Comparison of ENCODE assay signal across 13 mouse cellular contexts in the genomic region with DNA sequence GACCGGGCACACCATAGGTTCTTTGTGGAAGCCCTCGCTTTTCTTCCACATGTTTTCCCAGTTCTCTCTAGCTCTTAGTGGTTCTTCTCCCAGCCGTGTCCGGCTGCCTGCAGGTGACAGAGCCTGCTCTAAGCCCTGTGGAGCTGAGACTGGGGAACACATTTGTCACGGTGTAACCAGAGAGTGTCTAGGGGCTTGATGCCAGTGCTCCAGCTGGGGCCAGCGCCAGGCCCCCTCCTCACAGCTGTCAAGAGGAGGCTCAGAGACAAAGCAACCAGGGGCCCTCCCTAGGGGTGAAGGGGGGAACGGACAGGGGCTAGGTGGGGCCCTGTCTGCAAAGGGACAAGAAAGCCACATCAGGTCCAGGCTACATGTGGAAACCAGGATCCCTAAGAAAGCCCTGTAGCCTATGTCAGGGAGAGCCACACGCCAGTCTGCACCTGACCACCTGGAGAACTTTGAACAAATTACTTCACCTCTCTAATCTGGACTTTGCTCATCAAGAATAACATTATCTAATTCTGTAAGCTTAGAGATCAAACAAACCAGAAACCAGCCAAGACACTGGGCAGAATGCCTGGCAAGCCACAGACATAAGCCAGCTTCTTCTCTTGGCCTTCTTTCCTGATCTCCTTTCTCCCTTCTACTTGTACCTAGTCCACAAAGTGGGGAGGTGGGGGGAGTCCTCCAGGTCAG.
DNase-seq lines count a peak whose midpoint lies in the region; ATAC-seq and TF ChIP-seq lines count a peak whose summit lies in the region.
"Had no signal": no experiment of that assay in that cellular context is flagged by ENCODE, and none has a peak within 500 bp of the region (broad histone marks: within the 10 kb centered on the region; RNA-seq: fewer than 3 reads in every experiment).

No protein-coding gene starts in this region.

- TF ChIP-seq CTCF in intestine, postnatal 0 days (IDR thresholded peaks at IDR 0.05; ENCODE audit: low read depth), result no peak

- peaks cover 26% of the 10 kb centered on the region for H3K4me1 ChIP-seq in midbrain, embryonic 10.5 days
- H3K4me1 ChIP-seq in midbrain, embryonic 15.5 days, result peaks cover 3% of the 10 kb centered on the region; the same call in 1 of the 2 replicates
- peaks cover 4% of the 10 kb centered on the region for H3K4me1 ChIP-seq in intestine, postnatal 0 days (replicated peaks; ENCODE audit: control insufficient read depth, insufficient read depth, low read length)
- H3K4me1 ChIP-seq: liver, embryonic 13.5 days had no signal

- peak; percentile 8 for DNase-seq in gastrocnemius, adult 18-20 months (ENCODE audit: low spot score)
- no peak for DNase-seq in gastrocnemius, adult 8-10 months (ENCODE audit: low spot score in 2 of 2)
- peak; percentile 42 for DNase-seq in midbrain, embryonic 10.5 days (ENCODE audit: low spot score)
- DNase-seq in retina, postnatal 1 day, result peak; percentile 21
- no peak for DNase-seq in lung, postnatal 14 days
- no peak for DNase-seq in frontal cortex, postnatal 14 days (ENCODE audit: low spot score in 2 of 2)

- H3K4me2 ChIP-seq in midbrain, embryonic 15.5 days, result no peak overlapping the region
- H3K4me2 ChIP-seq in intestine, postnatal 0 days (replicated peaks; ENCODE audit: low read depth), result no peak overlapping the region
- H3K4me2 ChIP-seq: forebrain, embryonic 12.5 days; liver, embryonic 13.5 days had no signal

- H3K4me3 ChIP-seq in midbrain, embryonic 10.5 days, result no peak overlapping the region
- H3K4me3 ChIP-seq in midbrain, embryonic 15.5 days, result no peak overlapping the region
- no peak overlapping the region for H3K4me3 ChIP-seq in intestine, postnatal 0 days (ENCODE audit: low read depth, low read length)
- H3K4me3 ChIP-seq: forebrain, embryonic 12.5 days; liver, embryonic 13.5 days had no signal

- H3K9ac ChIP-seq in midbrain, embryonic 15.5 days, result no peak overlapping the region
- H3K9ac ChIP-seq in intestine, postnatal 0 days (ENCODE audit: low read depth, low read length), result no peak overlapping the region
- H3K9ac ChIP-seq: forebrain, embryonic 12.5 days; liver, embryonic 13.5 days had no signal

- peaks cover 11% of the 10 kb centered on the region for H3K27me3 ChIP-seq in midbrain, embryonic 10.5 days (ENCODE audit: low read depth, poor library complexity, severe bottlenecking)
- H3K27me3 ChIP-seq in midbrain, embryonic 15.5 days (replicated peaks), result no peaks in the 10 kb centered on the region
- H3K27me3 ChIP-seq in intestine, postnatal 0 days (replicated peaks; ENCODE audit: control insufficient read depth, insufficient read depth, low read length), result no peaks in the 10 kb centered on the region
- H3K27me3 ChIP-seq: liver, embryonic 13.5 days had no signal

- ATAC-seq in midbrain, embryonic 15.5 days (replicated peaks), result no peak
- ATAC-seq in intestine, postnatal 0 days, result peak; percentile 66
- ATAC-seq: activated CD4-positive, CD25-positive, alpha-beta regulatory T cell, adult 4 months had no signal

- H3K9me3 ChIP-seq in midbrain, embryonic 10.5 days (replicated peaks), result no peaks in the 10 kb centered on the region
- no peaks in the 10 kb centered on the region for H3K9me3 ChIP-seq in midbrain, embryonic 15.5 days
- no peaks in the 10 kb centered on the region for H3K9me3 ChIP-seq in intestine, postnatal 0 days (ENCODE audit: control insufficient read depth)
- H3K9me3 ChIP-seq: forebrain, embryonic 12.5 days; liver, embryonic 13.5 days had no signal

- WGBS in midbrain, embryonic 10.5 days, result 41% methylated on average over 8 of the region's 8 CpGs
- WGBS in midbrain, embryonic 15.5 days, result 29% methylated on average over 8 of the region's 8 CpGs
- WGBS in intestine, postnatal 0 days, result 49% methylated on average over 8 of the region's 8 CpGs

- no peaks in the 10 kb centered on the region for H3K36me3 ChIP-seq in midbrain, embryonic 10.5 days
- H3K36me3 ChIP-seq in midbrain, embryonic 15.5 days (replicated peaks), result no peaks in the 10 kb centered on the region
- H3K36me3 ChIP-seq in intestine, postnatal 0 days (ENCODE audit: control insufficient read depth, insufficient read depth), result no peaks in the 10 kb centered on the region
- H3K36me3 ChIP-seq: forebrain, embryonic 12.5 days; G1E; liver, embryonic 13.5 days had no signal

- H3K27ac ChIP-seq in midbrain, embryonic 10.5 days (replicated peaks), result peak overlapping the region; percentile 80
- H3K27ac ChIP-seq in midbrain, embryonic 15.5 days, result no peak overlapping the region
- peak overlapping the region; percentile 54 for H3K27ac ChIP-seq in intestine, postnatal 0 days (ENCODE audit: low read depth, low read length)
- H3K27ac ChIP-seq: forebrain, embryonic 12.5 days; liver, embryonic 13.5 days; macrophage had no signal

Comparison
In these comparisons a context has a peak if more than half of its experiments do, and no peak if none do; other contexts are left out.
1. DNase-seq: peak in gastrocnemius, adult 18-20 months (single experiment), midbrain, embryonic 10.5 days (single experiment) and retina, postnatal 1 day (single experiment); none in gastrocnemius, adult 8-10 months (0 of 2), lung, postnatal 14 days (single experiment) and frontal cortex, postnatal 14 days (0 of 2).